Mouse (Mus musculus) midbrain, postnatal 0 days (tissue): ENCODE data around the gene Tcta. TPM values are rescaled to one million over a fixed set of nuclear protein-coding genes. Genes with fewer than 3 reads are reported as not detected.

Experiments
- ATAC-seq: fragments of 200-750 bp; cut with Nextera tagmentation; 2 replicates; pipeline ENCODE4 v1.8.0; 2017; ENCODE audit warnings: moderate number of reproducible peaks, mild to moderate bottlenecking, moderate TSS enrichment, moderate library complexity; ENCODE audit not compliant: low FRiP score
- DNase-seq: peaks from one replicate; pipeline ENCODE4 v3.0.0-alpha.2; 2015; ENCODE audit warnings: low spot score
- H3K27ac ChIP-seq: fragments of 300-500 bp; sonication (generic); 2 replicates; pipeline ENCODE4 v1.5.1; 2014; ENCODE audit warnings: low read depth, mild to moderate bottlenecking, low read length, mixed read lengths
- H3K27me3 ChIP-seq: fragments of 300-500 bp; sonication (generic); 2 replicates; pipeline ENCODE4 v1.6.1; 2014; ENCODE audit warnings: low read length, control low read depth, mixed read lengths; ENCODE audit not compliant: insufficient read depth
- H3K36me3 ChIP-seq: fragments of 300-500 bp; sonication (generic); 2 replicates; pipeline ENCODE4 v1.6.1; 2014; ENCODE audit warnings: low read length, control low read depth, mixed read lengths; ENCODE audit not compliant: insufficient read depth
- H3K4me1 ChIP-seq: fragments of 300-500 bp; sonication (generic); 2 replicates; pipeline ENCODE4 v1.6.1; 2014; ENCODE audit warnings: mild to moderate bottlenecking, control low read depth, antibody characterized with exemption, low read length, mixed read lengths; ENCODE audit not compliant: insufficient read depth
- H3K4me2 ChIP-seq: fragments of 300-500 bp; sonication (generic); 2 replicates; pipeline ENCODE4 v1.6.1; 2014; ENCODE audit warnings: low read depth, mild to moderate bottlenecking, low read length, mixed read lengths; ENCODE audit not compliant: poor library complexity, severe bottlenecking
- H3K4me3 ChIP-seq: fragments of 300-500 bp; sonication (generic); 2 replicates; pipeline ENCODE4 v1.5.1; 2014; ENCODE audit warnings: low read depth, mild to moderate bottlenecking, low read length, moderate library complexity
- H3K9ac ChIP-seq: fragments of 300-500 bp; sonication (generic); replicated peaks from 2 replicates; pipeline ENCODE4 v1.6.1; 2014; ENCODE audit warnings: mild to moderate bottlenecking, low read length, moderate library complexity, mixed read lengths; ENCODE audit not compliant: poor library complexity, severe bottlenecking
- H3K9me3 ChIP-seq: fragments of 300-500 bp; sonication (generic); 2 replicates; pipeline ENCODE4 v1.6.1; 2016; ENCODE audit warnings: low read length, control low read depth
- CTCF ChIP-seq: IDR thresholded peaks from 2 replicates; pipeline ENCODE4 v1.5.1; 2016; ENCODE audit warnings: antibody characterized with exemption, mild to moderate bottlenecking
- WGBS: fragments of 180-500 bp; shearing (Covaris S2); extraction: QIAGEN DNeasy Blood & Tissue Kit; methylation state at CpG from one replicate; pipeline ENCODE4 v1.1.7; 2014; 5-methylcytosine and 5-hydroxymethylcytosine counted together
- polyA plus RNA-seq: library from polyadenylated mRNA; unstranded; fragments of >200 nt; fragmentation: Nextera tagmentation; extraction: Ambion mirVana; gene quantifications from 2 replicates; pipeline ENCODE4 v1.2.1, GENCODE M21; 2015
- total RNA-seq: library from RNA; depleted of rRNA; stranded (reverse); fragments of >200 nt; gene quantifications from 2 replicates; pipeline ENCODE4 v1.2.3, GENCODE M21; 2014; rRNA removed

Gene Tcta
- 59.8 and 61.2 TPM in 2 replicates for total RNA-seq
- polyA plus RNA-seq = 76.3 and 79.8 TPM in 2 replicates

GRCm38 (mm10) chr9:108305629-108306520 is at the start of gene Tcta, which contains the start of gene Rhoa:
Gene Tcta, minus strand, starts transcription at chr9:108306160.
Gene Rhoa, plus strand, starts transcription at chr9:108306129.
- ATAC-seq = peak; percentile 98
- Histone ChIP-seq H3K4me1 (peaks cover 14% of the 10 kb centered on the region), H3K9me3 (no peaks in the 10 kb centered on the region), H3K4me3 (peak within 1 kb of the TSS; percentile 95), H3K36me3 (peaks cover 15% of the 10 kb centered on the region), H3K9ac (peak within 1 kb of the TSS; percentile 95), H3K27me3 (no peaks in the 10 kb centered on the region), H3K27ac (peak within 1 kb of the TSS; percentile 95), H3K4me2 (peak within 1 kb of the TSS; percentile 92)
- 0 out of 2 replicates have a peak, but pooled peaks have one; percentile 4 for TF ChIP-seq CTCF
- WGBS = under 1% methylated on average over 70 of the region's 81 CpGs
- peak; percentile 100 for DNase-seq

- TF ChIP-seq CTCF = no peak
- H3K36me3 ChIP-seq = peaks cover 32% of the 10 kb centered on the region
- 98% methylated on average over 4 of the region's 4 CpGs for WGBS
These were observed 43.8 kb upstream of the Tcta start for GRCm38 (mm10) chr9:108349727-108350126.

GRCm38 (mm10) chr9:108348290-108348680 is 42.3 kb upstream of the Tcta start:
- peak overlapping the region; percentile 71 for H3K4me2 ChIP-seq
- no peaks in the 10 kb centered on the region for H3K9me3 ChIP-seq
- H3K27ac ChIP-seq = peak overlapping the region; percentile 82
- H3K9ac ChIP-seq = peak overlapping the region; percentile 83
- DNase-seq = no peak
- H3K27me3 ChIP-seq = no peaks in the 10 kb centered on the region
- WGBS = 7% methylated on average over 13 of the region's 14 CpGs
- peaks cover 21% of the 10 kb centered on the region for H3K36me3 ChIP-seq
- 0 out of 2 replicates have a peak, but pooled peaks have one; percentile 3 for ATAC-seq
- peak overlapping the region; percentile 95 for H3K4me3 ChIP-seq
- no peaks in the 10 kb centered on the region for H3K4me1 ChIP-seq
- TF ChIP-seq CTCF = no peak

More at GRCm38 (mm10) chr9:108349727-108350126, 43.8 kb upstream of the Tcta start:
- DNase-seq (no peak), ATAC-seq (no peak)
- no peaks in the 10 kb centered on the region for H3K4me1 ChIP-seq
- no peak overlapping the region for H3K4me2 ChIP-seq
- no peak overlapping the region for H3K4me3 ChIP-seq
- no peaks in the 10 kb centered on the region for H3K27me3 ChIP-seq
- H3K9ac ChIP-seq = no peak overlapping the region
- no peaks in the 10 kb centered on the region for H3K9me3 ChIP-seq
- H3K27ac ChIP-seq = no peak overlapping the region

GRCm38 (mm10) chr9:108347540-108348289 is 41.8 kb upstream of the Tcta start, which contains the start of gene Usp4:
Gene Usp4, plus strand, starts transcription at chr9:108347853.
- Histone ChIP-seq H3K9ac (peak within 1 kb of the TSS; percentile 83), H3K27me3 (no peaks in the 10 kb centered on the region), H3K4me2 (peak within 1 kb of the TSS; percentile 71), H3K4me3 (peak within 1 kb of the TSS; percentile 95), H3K36me3 (peaks cover 15% of the 10 kb centered on the region), H3K4me1 (no peaks in the 10 kb centered on the region), H3K27ac (peak within 1 kb of the TSS; percentile 82), H3K9me3 (no peaks in the 10 kb centered on the region)
- DNase-seq = peak; percentile 96
- no peak for TF ChIP-seq CTCF
- peak; percentile 94 for ATAC-seq
- WGBS = under 1% methylated on average over 72 of the region's 75 CpGs

- no peaks in the 10 kb centered on the region for H3K27me3 ChIP-seq
- peak overlapping the region; percentile 95 for H3K4me3 ChIP-seq
- WGBS = 5% methylated on average over 11 of the region's 11 CpGs
- H3K4me2 ChIP-seq = peak overlapping the region; percentile 71
- H3K36me3 ChIP-seq = peaks cover 8% of the 10 kb centered on the region; the same call in 1 of the 2 replicates
- peak overlapping the region; percentile 82 for H3K27ac ChIP-seq
- TF ChIP-seq CTCF = no peak
- ATAC-seq (no peak), DNase-seq (peak; percentile 4)
- no peaks in the 10 kb centered on the region for H3K4me1 ChIP-seq
- no peaks in the 10 kb centered on the region for H3K9me3 ChIP-seq
- H3K9ac ChIP-seq = peak overlapping the region; percentile 83
These were observed 41.1 kb upstream of the Tcta start for GRCm38 (mm10) chr9:108347024-108347423.
